Mouse (Mus musculus) forebrain, embryonic 16.5 days (tissue): ENCODE results near the gene BC025920. TPM values are rescaled to one million over a fixed set of nuclear protein-coding genes. Genes with fewer than 3 reads are reported as not detected.

ENCODE experiments used
- ATAC-seq: fragments of 200-750 bp; cut with Nextera tagmentation; 2 replicates; pipeline ENCODE4 v1.8.0; 2017; ENCODE audit warnings: mild to moderate bottlenecking, moderate library complexity
- H3K27ac ChIP-seq: fragments of 300-500 bp; sonication (generic); 2 replicates; pipeline ENCODE4 v1.5.1; 2014; ENCODE audit warnings: low read length, control low read depth
- H3K27me3 ChIP-seq: fragments of 300-500 bp; sonication (generic); replicated peaks from 2 replicates; pipeline ENCODE4 v1.6.1; 2014; ENCODE audit warnings: low read length; ENCODE audit not compliant: control insufficient read depth, insufficient read depth
- H3K36me3 ChIP-seq: fragments of 300-500 bp; sonication (generic); 2 replicates; pipeline ENCODE4 v1.6.1; 2014; ENCODE audit not compliant: control insufficient read depth, insufficient read depth
- H3K4me1 ChIP-seq: fragments of 300-500 bp; sonication (generic); replicated peaks from 2 replicates; pipeline ENCODE4 v1.6.1; 2014; ENCODE audit warnings: low read length; ENCODE audit not compliant: control insufficient read depth, insufficient read depth
- H3K4me2 ChIP-seq: fragments of 300-500 bp; sonication (generic); 2 replicates; pipeline ENCODE4 v1.6.1; 2014; ENCODE audit warnings: mild to moderate bottlenecking, low read length, control low read depth
- H3K4me3 ChIP-seq: fragments of 300-500 bp; sonication (generic); replicated peaks from 2 replicates; pipeline ENCODE4 v1.5.1; 2014; ENCODE audit warnings: mild to moderate bottlenecking, low read length, control low read depth
- H3K9ac ChIP-seq: fragments of 300-500 bp; sonication (generic); replicated peaks from 2 replicates; pipeline ENCODE4 v1.6.1; 2014; ENCODE audit warnings: low read depth, low read length, control low read depth
- H3K9me3 ChIP-seq: fragments of 300-500 bp; sonication (generic); 2 replicates; pipeline ENCODE4 v1.6.1; 2016; ENCODE audit warnings: low read length; ENCODE audit not compliant: control insufficient read depth
- WGBS: fragments of 180-500 bp; shearing (Covaris S2); extraction: QIAGEN DNeasy Blood & Tissue Kit; methylation state at CpG from one replicate; pipeline ENCODE4 v1.1.7; 2014; 5-methylcytosine and 5-hydroxymethylcytosine counted together
- polyA plus RNA-seq: library from polyadenylated mRNA; unstranded; fragments of >200 nt; fragmentation: Nextera tagmentation; extraction: Ambion mirVana; gene quantifications from 2 replicates; pipeline ENCODE4 v1.2.1, GENCODE M21; 2015

The BC025920 gene
- polyA plus RNA-seq, 1 experiment from 2014 or later: 2.7 TPM

DNA sequence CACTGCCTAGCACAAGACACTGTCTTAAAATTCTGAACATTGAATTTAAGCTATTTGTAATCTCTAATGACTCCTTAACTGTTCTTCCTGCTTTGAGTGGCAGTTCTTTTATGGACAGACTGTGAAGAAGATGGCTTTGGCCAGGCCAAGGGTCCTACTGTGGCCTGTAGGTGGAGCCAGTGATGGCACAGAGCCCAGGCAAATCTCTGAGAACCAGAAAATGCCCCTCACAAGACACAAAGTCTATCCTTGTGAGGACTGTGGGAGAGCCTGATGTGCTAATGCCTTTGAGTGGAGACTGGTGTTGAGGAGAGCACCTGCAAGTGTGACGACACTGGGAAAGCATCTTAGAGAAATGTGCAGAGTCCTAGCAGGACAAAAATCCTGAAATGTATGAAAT, 2.2 kb downstream of the BC025920 start:
- no peak for ATAC-seq
- peaks cover 16% of the 10 kb centered on the region for H3K4me1 ChIP-seq
- H3K27ac ChIP-seq: no peak overlapping the region
- H3K4me3 ChIP-seq: no peak overlapping the region
- 92% methylated on average over 1 of the region's 1 CpGs for WGBS
- no peak overlapping the region for H3K4me2 ChIP-seq
- no peaks in the 10 kb centered on the region for H3K27me3 ChIP-seq
- H3K9ac ChIP-seq: no peak overlapping the region
- H3K36me3 ChIP-seq: no peaks in the 10 kb centered on the region; the same call in 1 of the 2 replicates
- H3K9me3 ChIP-seq: no peaks in the 10 kb centered on the region

DNA sequence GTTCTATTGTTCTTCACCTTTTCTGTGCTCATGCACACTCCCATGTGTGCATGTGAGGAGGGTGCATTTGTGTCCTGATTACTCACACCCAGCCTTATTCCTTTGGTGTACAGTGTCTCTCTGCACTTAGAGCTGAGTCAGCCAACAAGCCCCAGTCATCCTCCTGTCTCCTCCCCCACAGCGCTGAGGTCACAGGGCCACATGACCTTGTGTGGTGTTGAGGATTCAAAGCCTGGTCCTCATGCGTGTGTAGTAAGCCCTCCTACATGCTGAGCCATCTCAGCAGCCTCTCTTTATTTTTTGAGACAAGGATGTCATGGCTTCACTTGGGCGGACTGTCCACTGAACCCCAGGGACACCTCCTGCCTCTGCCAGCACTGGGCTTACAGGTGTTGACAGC, 6.7 kb downstream of the BC025920 start:
- no peak overlapping the region for H3K27ac ChIP-seq
- no peaks in the 10 kb centered on the region for H3K4me1 ChIP-seq
- no peaks in the 10 kb centered on the region for H3K9me3 ChIP-seq
- H3K36me3 ChIP-seq: no peaks in the 10 kb centered on the region; the same call in 1 of the 2 replicates
- no peak for ATAC-seq
- H3K27me3 ChIP-seq: no peaks in the 10 kb centered on the region
- H3K4me2 ChIP-seq: no peak overlapping the region
- no peak overlapping the region for H3K9ac ChIP-seq
- H3K4me3 ChIP-seq: no peak overlapping the region
- WGBS: 81% methylated on average over 3 of the region's 3 CpGs

- Histone ChIP-seq H3K9me3 (no peaks in the 10 kb centered on the region), H3K4me2 (no peak overlapping the region), H3K9ac (no peak overlapping the region), H3K4me3 (no peak overlapping the region), H3K36me3 (no peaks in the 10 kb centered on the region; the same call in 1 of the 2 replicates), H3K27me3 (no peaks in the 10 kb centered on the region), H3K27ac (no peak overlapping the region), H3K4me1 (no peaks in the 10 kb centered on the region)
- 56% methylated on average over 6 of the region's 6 CpGs for WGBS
- no peak for ATAC-seq
Observed at GRCm38 (mm10) chr10:81615486-81615885, 9.4 kb downstream of the BC025920 start.

- H3K36me3 ChIP-seq: peaks cover 10% of the 10 kb centered on the region
- no peaks in the 10 kb centered on the region for H3K9me3 ChIP-seq
- WGBS: 91% methylated on average over 5 of the region's 5 CpGs
- H3K4me2 ChIP-seq: no peak overlapping the region
- no peaks in the 10 kb centered on the region for H3K4me1 ChIP-seq
- H3K4me3 ChIP-seq: no peak overlapping the region
- no peaks in the 10 kb centered on the region for H3K27me3 ChIP-seq
- ATAC-seq: no peak
- no peak overlapping the region for H3K9ac ChIP-seq
- H3K27ac ChIP-seq: no peak overlapping the region
Observed at GRCm38 (mm10) chr10:81619976-81620375, 13.9 kb downstream of the BC025920 start.

GRCm38 (mm10) chr10:81620786-81621185, 14.7 kb downstream of the BC025920 start:
- Histone ChIP-seq H3K27me3 (no peaks in the 10 kb centered on the region), H3K4me2 (no peak overlapping the region), H3K27ac (no peak overlapping the region), H3K4me3 (no peak overlapping the region), H3K4me1 (no peaks in the 10 kb centered on the region; the same call in 1 of the 2 replicates), H3K9me3 (no peaks in the 10 kb centered on the region), H3K36me3 (peaks cover 10% of the 10 kb centered on the region), H3K9ac (no peak overlapping the region)
- ATAC-seq: no peak
- WGBS: 72% methylated on average over 9 of the region's 9 CpGs

GRCm38 (mm10) chr10:81623441-81623840, 17.4 kb downstream of the BC025920 start:
- H3K36me3 ChIP-seq: peaks cover 10% of the 10 kb centered on the region
- H3K9ac ChIP-seq: no peak overlapping the region
- WGBS: 61% methylated on average over 8 of the region's 8 CpGs
- H3K27ac ChIP-seq: no peak overlapping the region
- no peak overlapping the region for H3K4me2 ChIP-seq
- no peak for ATAC-seq
- H3K27me3 ChIP-seq: no peaks in the 10 kb centered on the region
- H3K9me3 ChIP-seq: no peaks in the 10 kb centered on the region
- H3K4me1 ChIP-seq: peaks cover 18% of the 10 kb centered on the region
- H3K4me3 ChIP-seq: no peak overlapping the region

DNA sequence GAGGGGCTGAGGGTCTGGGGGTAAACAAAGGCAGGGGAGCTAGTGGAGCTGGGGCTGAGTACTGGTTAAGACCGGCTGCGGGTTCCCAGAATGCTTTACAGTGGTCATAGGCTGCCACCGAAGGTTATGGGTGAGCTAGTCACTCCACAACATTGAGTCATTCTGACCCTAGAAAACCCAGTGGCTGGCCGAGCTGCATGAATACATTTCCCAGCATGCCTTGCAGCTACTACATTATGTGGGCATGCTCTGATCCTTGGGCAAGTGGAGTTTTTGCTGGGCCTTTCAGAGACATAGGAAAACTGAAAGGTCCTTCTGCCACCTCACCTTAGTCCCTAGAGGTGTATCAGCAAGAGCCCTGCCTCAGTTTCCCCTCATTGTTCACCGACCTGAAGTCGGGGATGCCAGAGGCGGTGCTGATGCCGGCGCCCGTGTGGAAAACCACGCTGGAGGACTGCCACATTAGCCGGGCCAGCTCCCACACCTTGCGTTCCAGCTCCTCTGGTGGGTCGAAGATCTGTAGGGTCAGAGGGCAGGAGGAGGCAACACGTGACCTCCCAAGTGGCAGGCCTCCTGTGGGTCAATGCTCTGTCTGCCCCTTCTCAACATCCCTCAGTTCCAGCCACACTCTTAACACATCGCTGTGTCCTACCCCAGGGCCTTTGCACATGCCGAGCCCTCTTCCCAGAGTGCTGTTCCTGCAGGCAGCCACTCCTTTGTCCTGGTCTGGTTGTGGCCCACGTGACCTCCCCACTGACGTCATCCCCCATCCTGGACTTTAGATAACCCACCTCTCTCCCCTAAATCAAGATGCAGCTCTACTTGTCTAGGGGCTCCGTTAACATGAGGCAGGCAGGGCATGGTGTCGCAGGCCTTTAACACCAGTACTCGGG, 20.3 kb downstream of the BC025920 start:
- 0 out of 2 replicates have a peak, but pooled peaks have one; percentile 2 for ATAC-seq
- H3K36me3 ChIP-seq: peaks cover 10% of the 10 kb centered on the region
- H3K27ac ChIP-seq: 0 out of 2 replicates have a peak overlapping the region, but pooled peaks have one; percentile 91
- H3K4me1 ChIP-seq: peaks cover 18% of the 10 kb centered on the region
- peak overlapping the region; percentile 91 for H3K4me2 ChIP-seq
- H3K9me3 ChIP-seq: no peaks in the 10 kb centered on the region
- no peaks in the 10 kb centered on the region for H3K27me3 ChIP-seq
- peak overlapping the region; percentile 88 for H3K4me3 ChIP-seq
- 90% methylated on average over 22 of the region's 22 CpGs for WGBS
- peak overlapping the region; percentile 89 for H3K9ac ChIP-seq

DNA sequence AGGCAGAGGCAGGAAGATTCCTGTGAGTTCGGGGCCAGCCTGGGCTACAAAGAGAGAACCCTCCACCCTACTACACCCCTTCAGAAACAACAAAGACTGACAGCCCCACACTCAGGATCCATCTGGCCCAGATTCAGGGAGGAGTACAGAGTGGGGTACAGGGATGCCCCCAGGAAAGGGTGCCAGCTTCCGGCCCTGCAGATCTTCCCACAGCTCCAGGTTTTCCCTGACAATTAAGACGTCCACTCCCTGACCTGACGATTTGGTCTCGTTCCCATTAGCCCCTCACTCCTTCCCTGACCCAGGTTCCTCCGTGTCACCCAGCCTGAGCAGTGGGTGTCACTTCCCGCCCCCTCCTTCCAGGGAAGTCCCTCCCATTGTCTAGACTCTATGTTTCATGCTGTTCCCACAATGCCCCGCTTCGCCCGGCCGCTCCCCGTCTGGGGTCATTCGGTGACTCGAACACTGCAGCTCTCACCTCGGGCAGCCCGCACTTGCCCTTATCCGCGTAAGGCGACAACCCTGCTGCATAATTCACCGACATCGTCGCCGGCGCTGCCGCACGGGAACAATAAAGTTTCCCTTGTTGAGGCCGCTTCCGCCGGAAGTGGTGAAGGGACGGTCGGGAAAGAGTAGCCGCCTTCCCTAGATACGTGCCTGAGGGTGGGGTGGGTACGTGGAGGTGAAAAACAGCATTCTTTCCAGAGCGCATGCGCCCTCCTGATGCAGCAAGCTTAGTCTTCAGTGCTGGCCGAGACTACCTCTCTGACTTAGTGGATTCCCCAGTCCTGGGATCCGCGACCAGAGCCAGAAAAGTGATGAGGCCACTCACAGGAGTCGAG, 21.1 kb downstream of the BC025920 start, which contains the start of gene Sirt6:
Gene Sirt6, minus strand, starts transcription at position 804 of the 842 bp plus-strand sequence.
- WGBS: 4% methylated on average over 40 of the region's 40 CpGs
- Histone ChIP-seq H3K27ac (peak within 1 kb of the TSS; percentile 91), H3K9me3 (no peaks in the 10 kb centered on the region), H3K4me1 (peaks cover 18% of the 10 kb centered on the region), H3K36me3 (peaks cover 8% of the 10 kb centered on the region), H3K9ac (peak within 1 kb of the TSS; percentile 89), H3K27me3 (no peaks in the 10 kb centered on the region), H3K4me3 (peak within 1 kb of the TSS; percentile 88), H3K4me2 (peak within 1 kb of the TSS; percentile 91)
- ATAC-seq: peak; percentile 91

DNA sequence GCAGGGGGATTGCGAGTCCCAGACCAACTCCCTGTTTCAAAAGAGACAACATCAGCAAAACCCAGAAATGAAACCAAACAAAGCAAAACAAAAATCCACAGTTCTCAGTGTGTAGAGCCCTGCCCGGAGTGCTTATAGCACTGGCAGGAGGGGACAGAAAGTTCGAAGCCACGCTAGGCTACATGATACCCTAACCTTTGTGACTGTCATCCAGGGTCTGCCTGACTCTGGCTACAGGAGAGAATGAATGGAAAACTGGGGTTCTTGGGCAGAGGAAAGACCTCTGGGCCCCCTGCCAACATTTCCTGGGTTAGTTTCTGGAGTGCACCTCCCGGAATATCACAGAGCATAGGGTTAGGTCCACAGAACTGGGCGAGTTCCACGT, 21.8 kb downstream of the BC025920 start:
- WGBS: 62% methylated on average over 7 of the region's 7 CpGs
- peak overlapping the region; percentile 89 for H3K9ac ChIP-seq
- H3K4me3 ChIP-seq: peak overlapping the region; percentile 88
- peak overlapping the region; percentile 91 for H3K27ac ChIP-seq
- peak; percentile 39 for ATAC-seq
- H3K27me3 ChIP-seq: no peaks in the 10 kb centered on the region
- H3K4me1 ChIP-seq: peaks cover 18% of the 10 kb centered on the region
- H3K36me3 ChIP-seq: peaks cover 4% of the 10 kb centered on the region; the same call in 1 of the 2 replicates
- H3K4me2 ChIP-seq: peak overlapping the region; percentile 91
- H3K9me3 ChIP-seq: no peaks in the 10 kb centered on the region
